Mouse (Mus musculus) forebrain, embryonic 10.5 days (tissue): ENCODE data around the gene Gm21962. TPM values are rescaled to one million over a fixed set of nuclear protein-coding genes. Genes with fewer than 3 reads are reported as not detected.
"Not testable (repeated sequence)": the region's sequence is repeated elsewhere in the genome, so short reads cannot be mapped to it uniquely, and the experiment has no call there.

Experiments
- DNase-seq: peaks from one replicate; pipeline ENCODE4 v3.0.0-alpha.2; 2017; ENCODE audit warnings: low spot score; ENCODE audit errors: extremely low spot score
- H3K27ac ChIP-seq: fragments of 300-500 bp; sonication (generic); 2 replicates; pipeline ENCODE4 v1.5.1; 2016; ENCODE audit warnings: mild to moderate bottlenecking
- H3K27me3 ChIP-seq: fragments of 300-500 bp; sonication (generic); 2 replicates; pipeline ENCODE4 v1.6.1; 2016; ENCODE audit warnings: mild to moderate bottlenecking; ENCODE audit not compliant: poor library complexity, severe bottlenecking
- H3K36me3 ChIP-seq: fragments of 300-500 bp; sonication (generic); replicated peaks from 2 replicates; pipeline ENCODE4 v1.6.1; 2016; ENCODE audit warnings: mild to moderate bottlenecking, moderate library complexity
- H3K4me1 ChIP-seq: fragments of 300-500 bp; sonication (generic); 2 replicates; pipeline ENCODE4 v1.6.1; 2016
- H3K4me3 ChIP-seq: fragments of 300-500 bp; sonication (generic); 2 replicates; pipeline ENCODE4 v1.5.1; 2016; ENCODE audit warnings: mild to moderate bottlenecking, moderate library complexity
- H3K9me3 ChIP-seq: fragments of 300-500 bp; sonication (generic); 2 replicates; pipeline ENCODE4 v1.6.1; 2016; ENCODE audit warnings: mild to moderate bottlenecking, moderate library complexity
- WGBS: fragments of 180-500 bp; shearing (Covaris S2); methylation state at CpG from one replicate; pipeline ENCODE4 v1.1.7; 2016; 5-methylcytosine and 5-hydroxymethylcytosine counted together
- polyA plus RNA-seq: library from polyadenylated mRNA; unstranded; fragments of >200 nt; fragmentation: Nextera tagmentation; extraction: Ambion mirVana; gene quantifications from 2 replicates; pipeline ENCODE4 v1.2.1, GENCODE M21; 2016

Gm21962 gene
- polyA plus RNA-seq: not detected in 2 replicates

GRCm38 (mm10) chr3:137671224-137671623 is at the start of gene Gm21962:
TSS of gene Gm21962 (plus strand) at chr3:137671524.
- not testable (repeated sequence) for H3K27ac ChIP-seq, H3K27me3 ChIP-seq, H3K9me3 ChIP-seq, H3K4me3 ChIP-seq, DNase-seq, H3K36me3 ChIP-seq, H3K4me1 ChIP-seq
- no CpG with 5 or more reads among the region's 3 CpGs for WGBS

- H3K4me3 ChIP-seq: no peak overlapping the region
- H3K27ac ChIP-seq: no peak overlapping the region
- peaks cover 45% of the 10 kb centered on the region for H3K27me3 ChIP-seq
- H3K4me1 ChIP-seq: peaks cover 27% of the 10 kb centered on the region
- no peaks in the 10 kb centered on the region for H3K36me3 ChIP-seq
- no peak for DNase-seq
- WGBS: 43% methylated on average over 6 of the region's 6 CpGs
- no peaks in the 10 kb centered on the region for H3K9me3 ChIP-seq
Measured at GRCm38 (mm10) chr3:137622091-137622490, 49.2 kb upstream of the Gm21962 start.

- Histone ChIP-seq H3K9me3 (no peaks in the 10 kb centered on the region), H3K4me3 (peak overlapping the region; percentile 57), H3K4me1 (peaks cover 27% of the 10 kb centered on the region), H3K27ac (peak overlapping the region; percentile 77), H3K36me3 (no peaks in the 10 kb centered on the region), H3K27me3 (peaks cover 45% of the 10 kb centered on the region)
- DNase-seq: peak; percentile 20
- WGBS: 23% methylated on average over 14 of the region's 14 CpGs
Measured at GRCm38 (mm10) chr3:137622895-137623580, 48.3 kb upstream of the Gm21962 start.

GRCm38 (mm10) chr3:137623581-137624362 is 47.6 kb upstream of the Gm21962 start:
- Histone ChIP-seq H3K4me1 (peaks cover 27% of the 10 kb centered on the region), H3K4me3 (peak overlapping the region; percentile 57), H3K36me3 (no peaks in the 10 kb centered on the region), H3K9me3 (no peaks in the 10 kb centered on the region), H3K27me3 (peaks cover 45% of the 10 kb centered on the region), H3K27ac (peak overlapping the region; percentile 77)
- peak; percentile 73 for DNase-seq
- WGBS: 1% methylated on average over 47 of the region's 47 CpGs

- peaks cover 27% of the 10 kb centered on the region for H3K4me1 ChIP-seq
- peaks cover 45% of the 10 kb centered on the region for H3K27me3 ChIP-seq
- no peak overlapping the region for H3K4me3 ChIP-seq
- H3K36me3 ChIP-seq: no peaks in the 10 kb centered on the region
- no peak for DNase-seq
- 89% methylated on average over 5 of the region's 5 CpGs for whole genome bisulfite sequencing
- H3K27ac ChIP-seq: no peak overlapping the region
- no peaks in the 10 kb centered on the region for H3K9me3 ChIP-seq
Measured at GRCm38 (mm10) chr3:137625054-137625453, 46.3 kb upstream of the Gm21962 start.

- no peak for DNase-seq
- H3K9me3 ChIP-seq: no peaks in the 10 kb centered on the region
- H3K36me3 ChIP-seq: no peaks in the 10 kb centered on the region
- 88% methylated on average over 10 of the region's 10 CpGs for WGBS
- no peak overlapping the region for H3K27ac ChIP-seq
- H3K4me1 ChIP-seq: no peaks in the 10 kb centered on the region
- H3K27me3 ChIP-seq: no peaks in the 10 kb centered on the region
- H3K4me3 ChIP-seq: no peak overlapping the region
Measured at GRCm38 (mm10) chr3:137633726-137634125, 37.6 kb upstream of the Gm21962 start.

- no peak overlapping the region for H3K4me3 ChIP-seq
- no peaks in the 10 kb centered on the region for H3K27me3 ChIP-seq
- 89% methylated on average over 4 of the region's 4 CpGs for WGBS
- no peaks in the 10 kb centered on the region for H3K36me3 ChIP-seq
- H3K4me1 ChIP-seq: no peaks in the 10 kb centered on the region
- DNase-seq: no peak
- no peak overlapping the region for H3K27ac ChIP-seq
- no peaks in the 10 kb centered on the region for H3K9me3 ChIP-seq
Measured at GRCm38 (mm10) chr3:137636571-137636970, 34.8 kb upstream of the Gm21962 start.

GRCm38 (mm10) chr3:137641238-137641637 is 30.1 kb upstream of the Gm21962 start:
- DNase-seq: no peak
- 87% methylated on average over 5 of the region's 5 CpGs for WGBS
- no peaks in the 10 kb centered on the region for H3K27me3 ChIP-seq
- no peaks in the 10 kb centered on the region for H3K36me3 ChIP-seq
- H3K9me3 ChIP-seq: no peaks in the 10 kb centered on the region
- peaks cover 6% of the 10 kb centered on the region; the same call in 1 of the 2 replicates for H3K4me1 ChIP-seq
- no peak overlapping the region for H3K4me3 ChIP-seq
- no peak overlapping the region for H3K27ac ChIP-seq

GRCm38 (mm10) chr3:137642137-137642536 is 29.2 kb upstream of the Gm21962 start:
- Histone ChIP-seq H3K36me3 (no peaks in the 10 kb centered on the region), H3K4me1 (peaks cover 6% of the 10 kb centered on the region; the same call in 1 of the 2 replicates), H3K4me3 (no peak overlapping the region), H3K27ac (no peak overlapping the region), H3K9me3 (no peaks in the 10 kb centered on the region), H3K27me3 (no peaks in the 10 kb centered on the region)
- no peak for DNase-seq
- 65% methylated on average over 8 of the region's 8 CpGs for WGBS

- H3K27ac ChIP-seq: no peak overlapping the region
- WGBS: 76% methylated on average over 3 of the region's 3 CpGs
- no peaks in the 10 kb centered on the region for H3K27me3 ChIP-seq
- no peak for DNase-seq
- H3K9me3 ChIP-seq: no peaks in the 10 kb centered on the region
- peaks cover 6% of the 10 kb centered on the region; the same call in 1 of the 2 replicates for H3K4me1 ChIP-seq
- no peaks in the 10 kb centered on the region for H3K36me3 ChIP-seq
- H3K4me3 ChIP-seq: no peak overlapping the region
Measured at GRCm38 (mm10) chr3:137642568-137642967, 28.8 kb upstream of the Gm21962 start.

GRCm38 (mm10) chr3:137644081-137644480 is 27.2 kb upstream of the Gm21962 start:
- no peak for DNase-seq
- 96% methylated on average over 3 of the region's 3 CpGs for WGBS

GRCm38 (mm10) chr3:137644947-137645346 is 26.4 kb upstream of the Gm21962 start:
- no peak overlapping the region for H3K4me3 ChIP-seq
- peaks cover 6% of the 10 kb centered on the region; the same call in 1 of the 2 replicates for H3K4me1 ChIP-seq
- no peaks in the 10 kb centered on the region for H3K36me3 ChIP-seq
- DNase-seq: no peak
- H3K9me3 ChIP-seq: no peaks in the 10 kb centered on the region
- no peak overlapping the region for H3K27ac ChIP-seq
- 86% methylated on average over 6 of the region's 6 CpGs for WGBS
- H3K27me3 ChIP-seq: no peaks in the 10 kb centered on the region

More at GRCm38 (mm10) chr3:137644081-137644480, 27.2 kb upstream of the Gm21962 start:
- H3K4me1 ChIP-seq: peaks cover 6% of the 10 kb centered on the region; the same call in 1 of the 2 replicates
- no peaks in the 10 kb centered on the region for H3K27me3 ChIP-seq
- H3K4me3 ChIP-seq: no peak overlapping the region
- H3K36me3 ChIP-seq: no peaks in the 10 kb centered on the region
- H3K27ac ChIP-seq: no peak overlapping the region
- no peaks in the 10 kb centered on the region for H3K9me3 ChIP-seq
